In genomic region chr6:66951726-66952418, GRCm38 (mm10) we compare ENCODE assay signal across 1 mouse cellular context.
TF ChIP-seq lines count a peak whose summit lies in the region.

No protein-coding gene starts in this region.

TF ChIP-seq in MEL, 35 proteins besides CTCF, POLR2A, EP300 and RAD21 (continued from another document):
- no peak for TF ChIP-seq POLR2AphosphoS5 (IDR thresholded peaks at IDR 0.05; ENCODE audit: borderline replicate concordance, low read depth, low read length)
- TF ChIP-seq KAT2A (conservative IDR thresholded peaks at IDR 0.05; ENCODE audit: low read depth, low read length): no peak
